Mouse (Mus musculus) cortical plate, adult 2 months (tissue): ENCODE data around the gene Tsc1.

ENCODE experiments used
- CTCF ChIP-seq: fragments of 200-500 bp; IDR thresholded peaks from 2 replicates; pipeline ENCODE4 v1.5.1; 2011; ENCODE audit warnings: mild to moderate bottlenecking, control low read depth, low read length; ENCODE audit not compliant: insufficient read depth; ENCODE audit errors: extremely low read depth
- POLR2A ChIP-seq: fragments of 200-500 bp; IDR thresholded peaks from 2 replicates; pipeline ENCODE4 v1.6.1; 2011; ENCODE audit warnings: mild to moderate bottlenecking, low read length, control low read depth; ENCODE audit not compliant: insufficient read depth; ENCODE audit errors: extremely low read depth

GRCm38 (mm10) chr2:28616358-28616757 lies 24.7 kb upstream of the Tsc1 start:
- TF ChIP-seq CTCF (no peak), POLR2A (no peak)
